Mouse (Mus musculus) c-Kit-positive CD71-negative TER-119-negative erythroid progenitor cells, embryonic 14.5 days (primary cell): ENCODE measurements around the gene Sgsh.

Experiments
- DNase-seq: peaks from one replicate; pipeline ENCODE4 v3.0.0-alpha.2; 2013; ENCODE audit warnings: low read depth

Sgsh gene

DNA sequence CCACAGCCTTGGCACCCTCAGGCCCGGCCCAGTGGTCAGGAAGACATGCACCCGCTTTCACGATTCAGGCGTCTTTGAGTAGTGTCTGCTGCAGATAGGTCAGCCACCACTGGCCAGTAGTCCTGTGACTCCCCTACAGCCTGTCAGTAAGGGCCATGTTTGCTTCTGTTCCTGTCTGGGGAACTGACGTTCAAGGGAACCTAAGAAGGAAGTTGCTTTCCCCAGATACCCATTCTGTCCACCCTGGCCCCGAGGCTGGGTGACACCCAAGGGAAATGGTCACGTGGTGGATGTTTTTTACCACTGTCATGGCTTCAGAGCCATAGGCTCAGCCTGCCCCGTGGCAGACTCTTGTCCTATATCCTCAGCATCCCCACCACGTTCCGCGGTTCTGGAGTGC is 22.0 kb upstream of the Sgsh start:
- no peak for DNase-seq

DNA sequence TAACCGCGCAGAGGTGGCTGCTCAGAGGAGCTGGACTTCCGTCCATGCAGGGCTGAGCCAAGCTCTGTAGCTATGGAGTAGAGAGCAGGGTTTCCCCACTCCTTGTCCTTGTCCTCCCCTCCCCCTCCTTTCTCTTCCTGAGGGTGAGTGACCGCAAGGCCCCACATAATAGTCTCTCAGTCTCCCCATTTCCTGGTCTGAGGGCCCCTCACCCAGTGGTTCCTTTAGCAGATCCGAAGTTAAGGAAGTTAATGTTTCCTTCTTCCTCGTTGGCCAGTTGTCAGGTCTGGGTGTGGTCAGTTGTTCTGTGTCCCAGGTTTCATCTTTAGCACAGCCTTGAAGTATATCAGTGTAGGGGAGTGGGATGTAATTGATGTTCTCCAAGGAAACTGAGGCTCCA is 20.1 kb upstream of the Sgsh start:
- DNase-seq: no peak

- peak; percentile 76 for DNase-seq
Measured at GRCm38 (mm10) chr11:119363534-119364145, 8.3 kb upstream of the Sgsh start.

DNA sequence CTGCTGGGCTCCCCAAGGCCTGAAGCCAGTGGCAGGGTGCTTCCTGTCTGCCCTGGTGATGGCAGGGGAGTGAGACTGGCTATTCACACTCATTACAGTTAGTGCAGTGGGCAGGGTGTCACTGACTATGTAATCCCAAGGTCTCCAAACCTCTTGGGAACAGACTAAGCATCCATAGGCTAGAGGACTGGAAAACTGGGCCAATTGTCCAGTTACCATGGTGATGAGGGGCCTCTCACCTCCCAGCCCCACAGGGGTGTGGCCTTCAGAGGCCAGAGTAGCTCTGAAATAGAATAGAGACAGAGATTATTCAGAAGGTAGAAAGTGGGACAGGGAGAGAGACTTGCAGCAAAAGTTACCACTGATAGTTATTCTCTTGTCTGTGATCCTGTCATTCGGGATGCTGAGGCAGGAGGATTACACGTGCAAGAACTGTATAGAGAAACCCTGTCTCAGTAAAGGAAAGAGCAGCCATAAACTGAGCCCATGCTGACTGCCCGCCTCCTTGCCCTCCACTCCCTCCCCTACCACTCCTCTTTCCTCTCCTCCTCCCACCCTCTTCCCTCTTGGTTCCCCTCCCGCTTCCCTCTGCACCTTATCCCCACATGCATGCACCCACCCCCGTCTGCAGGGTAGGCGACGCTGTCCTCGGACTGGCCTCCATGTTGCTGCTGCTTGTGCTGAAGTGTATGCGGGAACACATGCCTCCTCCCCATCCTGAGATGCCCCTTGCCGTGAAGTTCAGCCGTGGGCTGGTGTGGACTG is 7.6 kb upstream of the Sgsh start:
- no peak for DNase-seq

DNA sequence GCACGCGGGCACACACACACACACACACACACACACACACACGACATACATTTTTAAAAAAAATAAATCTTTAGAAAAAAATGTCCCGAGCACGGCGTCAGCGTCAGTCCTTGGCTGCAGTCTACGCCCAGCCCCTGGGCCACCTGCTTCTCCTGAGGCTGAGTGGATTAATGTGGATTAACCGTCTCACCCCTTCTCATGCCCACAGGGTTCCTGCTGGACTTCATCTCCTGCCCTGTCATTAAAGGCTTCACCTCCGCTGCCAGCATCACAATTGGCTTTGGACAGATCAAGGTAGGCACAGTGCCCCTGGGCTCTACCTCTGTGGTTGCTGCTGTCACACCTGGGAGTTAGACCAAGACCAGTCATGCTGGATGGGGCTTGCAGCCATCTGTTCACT is 3.8 kb upstream of the Sgsh start:
- no peak for DNase-seq

DNA sequence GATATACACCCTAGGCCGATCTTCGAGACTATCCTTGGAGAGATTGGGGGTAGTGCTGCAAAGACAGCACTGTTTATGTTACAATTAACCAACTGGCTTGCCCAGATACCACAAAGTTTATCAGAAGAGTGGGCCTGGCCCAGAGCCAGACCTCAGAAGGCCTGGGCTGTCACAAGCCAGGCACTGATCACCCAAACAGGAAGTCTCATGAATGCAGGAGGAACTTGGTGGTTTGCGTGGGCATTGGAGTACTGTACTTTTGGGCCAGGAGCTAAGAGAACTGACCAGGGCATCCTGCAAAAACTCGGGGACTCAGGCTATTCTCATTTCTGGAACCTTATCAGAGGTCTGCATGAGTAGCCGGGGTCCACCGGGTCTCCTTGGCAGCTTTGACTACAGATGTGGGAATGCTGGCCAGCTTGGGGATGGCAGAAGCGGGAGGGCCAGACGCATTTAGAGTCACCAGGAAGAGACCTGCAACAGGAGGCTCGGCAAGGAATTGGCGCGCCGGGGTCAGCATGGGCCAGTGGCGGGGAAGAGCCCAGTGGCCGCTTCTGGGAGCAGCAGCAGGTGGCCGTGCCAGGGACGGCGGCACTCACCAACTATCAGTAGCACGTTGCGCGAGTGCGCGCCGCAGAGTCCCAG is 416 bp downstream of the Sgsh start:
- DNase-seq: peak; percentile 73

DNA sequence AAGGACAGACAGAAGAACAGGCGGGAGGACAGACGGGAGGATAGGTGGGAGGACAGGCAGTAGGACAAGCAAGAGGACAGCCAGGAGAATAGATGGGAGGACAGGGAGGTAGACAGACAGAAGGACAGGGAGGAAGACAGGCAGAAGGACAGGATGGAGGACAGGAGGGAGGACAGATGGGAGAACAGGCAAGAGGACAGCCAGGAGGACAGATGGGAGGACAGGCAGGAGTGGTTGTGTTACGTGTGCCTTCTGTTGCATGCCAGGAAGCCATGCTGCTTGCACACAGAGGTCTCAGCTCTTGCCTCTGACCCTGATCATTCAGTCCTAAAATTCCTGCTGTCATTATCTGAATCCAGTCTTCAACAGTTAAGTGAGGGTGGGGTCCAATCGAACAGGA is 1.4 kb downstream of the Sgsh start:
- DNase-seq: no peak

DNA sequence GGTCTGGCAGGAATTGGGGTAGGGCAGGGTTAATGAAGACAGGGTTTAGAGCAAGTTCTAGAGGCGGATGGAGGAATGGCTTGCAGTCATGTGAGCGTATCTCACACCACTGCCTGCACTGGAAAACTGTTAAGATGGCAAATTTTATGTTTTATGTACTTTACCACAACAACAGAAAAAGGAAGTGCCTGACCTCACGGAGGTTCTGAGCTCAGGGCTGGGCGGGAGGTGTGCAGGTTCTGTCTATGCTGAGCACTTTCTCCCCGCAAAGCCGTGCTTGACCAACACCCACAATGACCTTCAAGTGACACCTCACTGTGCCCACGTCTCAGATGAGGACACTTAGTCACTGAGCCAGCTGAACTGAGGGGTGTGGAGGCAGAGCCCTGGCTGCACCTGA is 3.2 kb downstream of the Sgsh start:
- DNase-seq: no peak

GRCm38 (mm10) chr11:119347125-119347524 is 8.2 kb downstream of the Sgsh start:
- no peak for DNase-seq

DNA sequence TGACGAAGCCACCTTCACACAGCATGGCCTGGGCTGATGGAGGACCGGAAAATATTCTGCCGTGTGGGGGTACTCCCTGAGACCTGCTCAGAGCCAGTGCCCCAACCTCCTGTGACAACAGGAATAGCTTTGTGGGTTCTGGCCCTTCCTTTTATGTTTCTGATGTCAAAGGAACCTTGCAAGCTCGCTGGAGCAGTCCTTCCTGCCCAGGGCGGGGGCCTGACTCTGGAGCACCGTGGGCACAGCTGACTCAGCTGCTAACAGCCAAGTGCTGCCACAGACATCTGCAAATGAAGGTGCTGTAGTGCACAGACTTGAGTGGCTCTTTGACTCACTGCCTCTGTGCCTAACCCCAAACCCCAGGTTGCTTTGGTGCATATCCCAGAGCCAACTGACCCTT is 10.5 kb downstream of the Sgsh start:
- no peak for DNase-seq

GRCm38 (mm10) chr11:119344178-119344577 is 11.2 kb downstream of the Sgsh start:
- no peak for DNase-seq

GRCm38 (mm10) chr11:119339637-119340036 is 15.7 kb downstream of the Sgsh start:
- peak; percentile 84 for DNase-seq

DNA sequence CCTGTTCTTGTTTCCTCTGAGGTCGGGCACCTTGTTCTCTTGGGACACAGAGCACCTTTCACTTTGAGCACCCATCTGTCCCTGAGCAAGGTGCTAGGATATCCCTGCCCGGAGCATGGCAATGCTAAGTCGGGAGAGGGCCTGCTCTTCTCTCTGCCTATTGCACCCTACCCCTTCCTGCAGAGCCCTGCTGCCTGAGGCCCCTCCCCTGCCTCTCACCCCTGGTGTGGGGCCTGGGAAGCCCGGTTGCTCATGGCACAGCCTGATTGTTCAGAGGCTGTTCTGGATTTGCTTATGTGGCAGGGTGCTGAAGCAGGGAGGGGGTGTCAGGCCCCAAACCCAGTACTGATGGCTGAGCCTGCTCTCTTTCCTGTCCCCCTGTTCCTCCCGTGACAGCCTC is 16.2 kb downstream of the Sgsh start:
- no peak for DNase-seq

- DNase-seq: no peak
Measured at GRCm38 (mm10) chr11:119338271-119339059, 16.9 kb downstream of the Sgsh start.

DNA sequence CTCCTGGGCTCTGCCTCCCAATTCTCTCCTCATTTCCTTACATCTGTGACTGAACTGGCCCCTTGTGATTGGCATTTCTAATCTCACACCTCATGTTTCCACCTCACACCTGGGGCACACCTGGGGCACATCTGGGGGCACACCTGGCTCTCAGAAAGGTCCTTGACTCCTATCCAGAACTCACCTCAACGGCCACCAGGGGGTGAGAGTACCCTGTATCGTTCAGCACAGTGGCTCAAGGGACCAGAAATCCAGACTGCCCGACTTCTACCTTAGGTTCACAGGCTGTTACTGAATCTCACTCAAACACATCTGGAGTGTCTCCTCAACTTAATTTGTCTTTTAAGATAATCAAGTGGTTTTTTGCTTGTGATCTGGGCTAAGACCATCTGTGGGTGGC is 23.4 kb downstream of the Sgsh start:
- no peak for DNase-seq

DNA sequence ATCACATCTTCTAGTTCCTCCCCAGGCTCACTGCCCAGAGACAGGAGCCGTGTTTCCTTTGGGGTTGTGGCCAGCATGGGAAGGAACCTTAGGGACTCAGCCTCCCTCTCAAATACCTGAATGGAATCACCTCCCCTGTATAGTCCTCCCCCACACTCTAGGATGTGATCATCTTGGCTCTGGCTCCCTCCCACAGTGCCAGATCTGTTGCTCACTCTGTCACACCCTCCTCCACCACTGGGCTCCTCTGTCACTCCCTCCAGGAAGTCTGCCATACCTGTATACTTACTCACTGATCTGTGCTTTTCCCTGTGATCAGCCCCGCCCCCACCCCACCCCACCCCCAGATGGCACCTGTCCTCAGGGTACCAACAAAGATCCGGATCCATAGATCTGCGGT is 24.7 kb downstream of the Sgsh start:
- no peak for DNase-seq

- no peak for DNase-seq
Measured at GRCm38 (mm10) chr11:119325068-119325467, 30.3 kb downstream of the Sgsh start.

DNA sequence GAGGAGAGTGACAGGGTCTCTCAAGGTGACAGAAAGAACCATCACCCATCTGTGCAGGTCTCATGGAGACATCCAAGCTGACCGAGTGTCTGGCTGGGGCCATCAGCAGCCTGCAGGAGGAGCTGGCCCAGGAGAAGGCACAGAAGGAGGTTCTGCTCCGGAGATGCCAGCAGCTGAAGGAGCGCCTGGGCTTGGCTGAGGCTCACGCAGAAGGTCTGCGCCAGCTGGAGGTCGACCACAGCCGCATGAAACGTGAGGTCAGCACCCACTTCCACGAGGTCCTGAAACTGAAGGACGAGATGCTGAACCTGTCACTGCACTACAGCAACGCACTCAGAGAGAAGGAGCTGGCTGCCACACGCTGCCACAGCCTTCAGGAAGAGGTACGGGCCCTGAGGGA is 32.8 kb downstream of the Sgsh start:
- DNase-seq: no peak

DNA sequence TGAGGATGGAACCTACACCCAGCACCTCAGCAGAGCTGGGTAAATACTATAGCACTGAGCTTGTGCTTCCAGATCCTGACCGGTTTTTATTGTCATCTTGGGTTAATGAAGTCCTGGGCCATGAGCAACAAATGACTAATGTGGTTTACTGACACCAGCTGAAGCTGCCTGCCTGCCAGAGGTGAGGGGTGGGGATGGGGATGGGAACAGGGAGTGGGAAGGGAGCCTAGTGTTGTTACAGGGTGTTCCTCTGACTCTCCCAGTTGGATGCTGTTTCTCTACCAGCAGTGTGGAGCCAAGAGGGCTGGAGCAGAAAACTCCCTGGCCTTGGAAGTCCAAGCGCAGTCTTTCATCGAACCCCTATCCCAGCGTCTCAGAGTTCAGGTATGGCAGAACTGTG is 38.6 kb downstream of the Sgsh start:
- no peak for DNase-seq

DNA sequence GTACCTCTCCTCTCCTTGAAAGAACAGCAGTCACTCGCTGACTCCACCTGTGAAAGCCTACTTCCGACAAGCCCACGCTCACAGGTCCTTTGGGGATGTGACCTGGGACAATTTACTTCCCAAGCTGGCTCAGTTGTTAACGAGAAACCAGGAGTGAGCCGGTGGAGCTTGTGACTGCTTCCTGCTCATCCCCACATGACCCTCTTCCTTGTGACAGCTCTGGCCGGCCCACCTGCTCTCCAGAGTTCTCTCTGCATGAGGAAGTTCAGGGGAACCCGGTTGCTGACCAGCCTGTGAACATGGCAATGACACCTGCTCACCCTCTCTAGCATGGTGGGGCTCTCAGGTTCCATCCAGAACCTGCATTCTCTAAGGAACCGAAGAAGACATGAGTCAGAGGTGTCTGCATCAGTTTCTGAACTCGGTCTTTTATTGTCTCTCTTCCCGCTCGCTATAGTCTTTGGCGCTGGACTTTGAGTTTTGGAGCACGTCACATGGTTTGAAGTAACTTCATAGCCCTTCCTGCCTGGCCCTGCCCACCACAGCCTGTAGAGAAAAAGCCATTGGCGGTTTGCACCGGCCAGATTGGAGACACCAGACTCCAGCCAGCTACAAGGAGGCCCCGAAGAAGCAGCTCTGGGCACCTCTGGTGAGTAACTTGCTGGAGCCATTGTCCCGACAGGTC is 40.9 kb downstream of the Sgsh start:
- no peak for DNase-seq

DNA sequence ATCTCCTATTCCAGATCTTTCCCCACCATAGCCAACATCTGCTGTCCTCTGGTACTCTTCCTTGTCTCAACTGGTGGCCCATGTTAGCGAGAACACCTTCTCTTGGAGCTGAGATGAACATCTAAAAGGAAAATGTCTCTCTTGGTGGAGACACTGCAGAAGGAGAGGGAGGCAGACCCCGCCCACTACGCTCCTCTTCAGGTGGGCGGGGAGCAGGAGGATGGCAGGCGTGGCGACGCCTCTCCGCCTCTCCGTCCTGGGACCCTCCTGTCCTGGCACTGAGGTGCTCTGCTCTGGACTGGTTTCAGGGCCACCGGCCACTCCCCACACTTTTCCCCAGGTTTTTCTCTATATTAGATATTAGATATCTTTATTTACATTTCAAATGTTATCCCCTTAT is 44.7 kb downstream of the Sgsh start:
- DNase-seq: no peak

DNA sequence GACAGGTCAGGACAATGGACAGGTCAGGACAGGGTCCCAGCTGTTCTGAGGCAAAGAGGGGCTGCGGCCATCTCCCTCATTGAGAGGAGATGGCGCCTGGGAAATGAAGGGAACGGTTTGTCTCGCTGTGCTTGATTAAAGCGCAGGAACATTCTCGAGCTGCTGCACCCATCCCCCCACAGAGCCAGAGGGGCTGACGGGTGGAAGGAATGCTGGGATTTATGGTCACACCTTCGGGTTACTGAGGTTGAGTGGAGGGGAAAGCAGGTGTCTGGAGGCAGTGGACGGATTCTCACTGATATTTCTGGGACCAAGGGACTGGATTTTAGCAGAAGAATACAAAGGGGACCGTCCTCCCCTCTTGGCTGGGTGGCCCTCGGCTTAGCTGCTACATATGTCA is 47.4 kb downstream of the Sgsh start:
- no peak for DNase-seq

DNA sequence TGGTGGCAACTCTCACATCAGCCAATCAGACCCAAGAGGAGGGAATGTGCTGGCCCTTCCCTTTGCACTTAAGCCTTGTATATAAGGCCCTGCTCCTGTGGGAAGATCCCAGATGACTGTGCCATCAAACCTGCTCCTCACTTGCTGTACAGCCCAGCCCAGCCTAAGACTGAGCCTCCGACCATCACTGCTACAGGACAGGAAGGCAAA is 47.8 kb downstream of the Sgsh start, which contains the start of gene Card14:
Card14 (plus strand) TSS at position 111 of the 210 bp plus-strand sequence.
- no peak for DNase-seq
